Mouse (Mus musculus) embryo, embryonic 11.5 days (tissue): ENCODE data around the gene Ppp2r5e.

Experiments used
- DNase-seq: peaks from one replicate; pipeline ENCODE4 v3.0.0-alpha.2; 2012; ENCODE audit warnings: low read depth, low spot score

The Ppp2r5e gene

DNA sequence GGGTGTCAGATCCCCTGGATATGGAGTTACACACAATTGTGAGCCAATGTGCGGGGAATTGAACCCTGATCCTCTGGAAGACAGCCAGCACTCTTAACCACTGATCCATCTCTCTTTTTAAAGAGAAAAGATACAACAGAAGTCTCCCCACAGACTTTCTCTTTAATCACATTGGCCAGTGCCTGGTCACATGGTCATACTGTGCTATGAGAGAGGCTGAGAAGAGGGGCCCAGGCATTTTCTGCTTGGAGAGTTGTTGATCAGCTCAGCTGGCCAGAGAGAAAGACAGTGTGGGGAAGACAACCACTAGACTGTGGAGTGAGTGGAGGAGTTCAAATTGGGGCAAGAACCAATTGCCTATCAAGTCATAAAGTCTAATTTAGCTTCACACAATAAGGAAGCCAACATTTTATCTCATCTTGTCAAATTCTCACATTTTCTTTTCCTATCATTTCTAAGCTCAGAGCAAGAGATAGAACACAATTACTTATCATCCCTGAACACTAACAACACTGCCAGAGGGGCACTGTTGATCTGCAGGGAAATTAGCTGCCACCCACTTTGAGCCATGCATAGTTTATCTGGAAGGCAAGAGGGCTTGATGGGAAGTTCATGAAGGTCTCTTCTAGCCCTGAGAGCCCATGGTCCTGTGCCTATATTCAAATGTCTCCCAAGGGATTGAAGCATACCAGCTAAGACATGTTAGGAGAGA is 166.2 kb downstream of the Ppp2r5e start:
- DNase-seq = no peak

DNA sequence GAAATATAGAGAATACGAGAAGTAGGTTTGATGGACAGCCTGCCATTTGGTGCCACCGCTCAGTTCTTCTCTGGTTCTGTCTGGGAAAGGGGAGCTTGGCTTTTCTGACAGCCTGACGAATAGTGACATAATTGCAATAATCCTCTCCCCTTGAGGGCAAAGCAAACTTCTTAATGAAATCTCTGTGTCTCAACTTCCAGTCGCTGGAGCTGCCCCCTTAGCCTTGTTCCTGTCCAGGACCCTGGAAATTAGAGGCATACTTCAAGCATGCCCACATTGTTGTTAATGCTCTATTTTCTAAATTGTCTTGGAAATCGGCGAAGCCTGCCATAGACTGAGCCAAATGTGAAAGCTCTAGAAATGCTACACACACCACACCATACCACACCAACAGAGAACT is 167.3 kb downstream of the Ppp2r5e start:
- no peak for DNase-seq

DNA sequence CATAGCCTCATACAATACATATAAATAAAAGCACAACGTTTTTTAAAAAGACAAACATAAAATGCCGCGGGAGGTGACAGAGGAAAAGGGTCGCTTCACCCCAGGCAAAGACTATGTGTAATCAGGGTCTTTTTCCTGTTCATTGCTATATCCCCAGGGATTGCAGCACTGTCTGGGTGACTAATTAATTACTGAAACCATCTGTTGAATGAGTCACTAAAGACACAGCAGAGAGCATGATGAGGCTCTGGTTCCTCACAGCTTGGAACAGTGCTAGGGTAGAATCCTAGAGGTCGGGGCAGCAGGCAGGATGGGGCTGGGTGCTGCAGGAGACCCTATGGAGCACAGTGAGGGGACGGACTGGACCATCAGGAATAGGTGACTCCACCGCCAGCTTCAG is 170.2 kb downstream of the Ppp2r5e start:
- DNase-seq = no peak

DNA sequence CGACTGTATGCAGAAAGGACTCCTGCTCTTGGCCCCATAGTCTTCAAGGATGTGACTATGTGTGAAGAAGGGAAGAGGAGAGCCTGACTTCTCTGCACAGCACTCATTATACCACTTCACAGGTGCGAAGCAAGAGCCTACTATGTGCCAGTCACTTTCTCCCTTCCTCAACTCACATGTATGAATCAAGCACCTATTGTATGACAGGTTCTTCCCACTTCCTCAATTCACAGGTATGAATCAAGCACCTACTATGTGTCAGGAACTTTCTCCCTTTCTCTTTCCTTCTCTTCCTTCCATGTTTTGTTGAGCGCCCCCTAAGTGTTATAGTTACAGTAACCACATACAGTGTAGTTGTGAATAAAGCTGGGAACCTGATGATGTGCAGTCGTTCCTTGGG is 171.2 kb downstream of the Ppp2r5e start:
- DNase-seq = no peak

DNA sequence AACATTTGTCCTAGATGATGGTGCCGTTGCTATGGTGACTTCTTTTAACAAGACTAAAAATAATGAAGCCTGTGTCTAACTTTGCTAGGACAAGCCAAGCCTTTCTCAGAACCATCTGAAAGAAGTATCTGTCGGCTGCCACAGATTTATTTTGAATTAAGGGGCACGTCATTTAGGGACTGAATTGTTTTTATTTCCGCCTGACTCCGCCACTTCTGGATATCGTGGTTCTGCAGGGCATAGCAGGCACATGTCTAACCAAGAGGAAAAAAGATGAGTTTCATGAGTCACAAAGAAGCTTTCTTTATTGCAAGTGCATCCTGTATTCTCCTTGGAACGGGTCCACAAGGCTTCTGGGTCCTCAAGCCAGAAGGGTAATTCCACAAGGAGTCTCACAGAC is 171.7 kb downstream of the Ppp2r5e start:
- no peak for DNase-seq

DNA sequence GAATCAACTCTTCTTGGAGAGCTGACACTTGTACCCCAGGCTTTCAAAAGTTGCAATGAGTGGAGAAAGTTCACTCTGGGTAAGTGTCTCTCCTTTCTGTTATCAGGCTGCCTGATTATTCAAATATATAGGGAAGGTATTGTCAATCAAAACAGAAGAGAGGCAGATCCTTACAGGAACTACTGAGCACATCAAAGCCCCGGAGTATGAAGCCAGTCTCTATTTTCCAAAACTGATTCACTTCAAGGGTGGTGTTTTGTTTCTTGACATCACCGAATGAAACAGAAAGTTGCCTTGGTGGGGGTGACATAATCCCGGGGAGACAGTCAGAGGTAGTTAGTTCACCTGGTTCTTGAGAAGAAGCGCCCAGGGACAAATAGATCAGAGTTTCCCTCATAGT is 179.4 kb downstream of the Ppp2r5e start, which contains the start of gene Gphb5:
Gphb5 (minus strand) TSS at position 101 of the 400 bp plus-strand sequence.
- no peak for DNase-seq

DNA sequence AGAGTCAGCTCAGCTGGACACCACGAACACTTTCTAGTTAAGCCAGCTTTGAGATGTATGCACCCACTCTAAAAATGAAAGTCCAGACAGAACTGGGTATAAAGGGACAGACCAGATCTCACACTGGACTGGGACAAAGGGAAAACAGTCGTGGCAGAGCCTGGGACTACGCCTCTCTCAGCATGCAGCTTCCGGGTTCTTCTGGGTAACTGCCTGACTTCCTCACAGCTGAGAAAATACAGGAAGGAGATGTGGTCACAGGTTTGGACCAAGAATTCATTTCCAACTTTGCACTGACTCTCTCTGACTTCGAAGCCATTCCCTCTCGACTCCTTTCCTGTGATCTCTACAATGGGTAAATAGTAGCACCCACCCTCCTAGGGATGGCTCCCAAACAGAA is 181.1 kb downstream of the Ppp2r5e start:
- no peak for DNase-seq

DNA sequence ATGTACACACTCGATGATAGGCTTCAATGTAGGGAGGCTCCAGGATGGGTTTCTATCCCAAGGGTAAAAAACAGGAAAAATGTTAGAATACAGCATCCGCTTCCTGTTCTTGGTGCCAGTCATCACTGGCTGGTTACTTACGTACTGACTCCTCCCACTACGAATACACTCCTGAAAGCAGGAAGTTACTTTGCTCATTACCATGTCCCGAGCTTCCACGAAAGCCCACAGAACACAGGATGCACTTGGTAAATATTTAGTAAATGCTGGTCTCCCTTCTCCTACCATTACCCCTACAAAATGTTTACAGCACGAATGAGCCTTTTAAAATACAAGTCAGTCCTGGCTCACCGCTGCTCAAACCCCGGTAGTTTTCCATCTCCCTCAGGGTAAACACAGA is 183.1 kb downstream of the Ppp2r5e start:
- no peak for DNase-seq
